In the genomic region with DNA sequence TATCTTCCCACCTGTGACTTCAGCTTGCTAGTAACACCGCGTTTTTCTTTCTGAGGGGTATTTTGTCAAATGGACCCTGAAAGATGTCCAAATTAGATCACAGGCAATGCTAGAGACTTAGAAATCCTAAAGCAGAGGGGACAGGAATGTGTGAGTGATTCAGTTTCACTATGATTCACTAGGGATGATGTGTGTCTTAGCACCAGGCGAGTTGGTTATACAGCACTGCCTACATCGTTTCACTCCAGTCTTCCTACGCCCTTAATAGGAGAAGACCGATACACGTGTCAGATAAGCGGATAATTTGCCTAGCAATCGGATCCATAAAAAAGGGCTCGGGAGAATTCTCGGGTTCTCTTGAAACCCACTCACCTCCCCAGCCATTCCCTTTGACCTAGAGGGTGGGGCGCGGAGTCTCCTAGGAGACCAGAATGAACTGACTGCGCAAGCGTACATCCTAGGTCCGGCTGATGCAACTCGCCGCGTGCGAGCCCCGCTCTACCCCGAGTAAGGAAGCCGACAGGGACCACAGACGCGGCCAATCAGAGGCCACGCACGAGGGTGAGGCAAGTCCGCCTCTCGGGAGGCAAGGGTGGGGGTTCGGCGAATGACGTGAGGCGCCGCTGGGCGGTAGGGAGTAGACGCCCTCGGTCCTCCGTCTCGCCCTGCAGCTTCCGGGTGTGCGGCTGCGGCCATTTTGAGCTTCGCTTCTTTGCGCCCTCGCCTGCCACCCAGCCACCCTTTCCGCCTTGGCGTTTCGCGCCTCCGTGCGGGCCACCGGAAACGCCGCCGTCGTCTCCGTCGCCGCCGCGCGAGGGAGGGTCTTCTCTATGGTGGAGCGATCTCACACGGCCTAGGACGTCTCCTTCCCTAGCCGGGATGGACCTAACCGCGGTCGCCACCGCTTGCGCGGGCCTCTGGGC, we compare ENCODE assay signal across 1 mouse cellular context.
TF ChIP-seq lines count a peak whose summit lies in the region.

Ppp1r15b (plus strand) TSS at position 506 of the 923 bp plus-strand sequence.

TF ChIP-seq in CH12.LX, 34 proteins besides CTCF, POLR2A, EP300 and RAD21 (continued from another document):
- TF ChIP-seq HCFC1 (IDR thresholded peaks at IDR 0.05; ENCODE audit: low read depth, low read length): peak; percentile 83
- 0 out of 2 replicates have a peak, but pooled peaks have one; percentile 40 for TF ChIP-seq ZMIZ1 (IDR thresholded peaks at IDR 0.05; ENCODE audit: low read depth, low read length)
- TF ChIP-seq CHD1 (IDR thresholded peaks at IDR 0.05; ENCODE audit: low read depth, low read length): no peak
- TF ChIP-seq MAZ (IDR thresholded peaks at IDR 0.05; ENCODE audit: low read depth, low read length): peak; percentile 95; the same call in 1 of the 2 replicates
- TF ChIP-seq MAFK (IDR thresholded peaks at IDR 0.05; ENCODE audit: insufficient replicate concordance, low read length): no peak
- TF ChIP-seq MXI1 (IDR thresholded peaks at IDR 0.05; ENCODE audit: low read depth, low read length): no peak
- TF ChIP-seq TCF12 (IDR thresholded peaks at IDR 0.05; ENCODE audit: low read depth, low read length): peak; percentile 89
- TF ChIP-seq NELFE (IDR thresholded peaks at IDR 0.05; ENCODE audit: low read depth, low read length): peak; percentile 70
- TF ChIP-seq USF2 (conservative IDR thresholded peaks at IDR 0.05; ENCODE audit: low read depth, low read length): no peak
- no peak for TF ChIP-seq GABPA (IDR thresholded peaks at IDR 0.05; ENCODE audit: insufficient replicate concordance, low read depth, low read length)
- no peak for TF ChIP-seq RCOR1 (conservative IDR thresholded peaks at IDR 0.05; ENCODE audit: low read depth, low read length)
- TF ChIP-seq JUN (IDR thresholded peaks at IDR 0.05; ENCODE audit: insufficient read depth, low read depth, low read length): peak; percentile 91
- peak; percentile 98 for TF ChIP-seq MAX (IDR thresholded peaks at IDR 0.05; ENCODE audit: low read length)
- peak; percentile 82 for TF ChIP-seq NRF1 (IDR thresholded peaks at IDR 0.05; ENCODE audit: low read depth, low read length)
- TF ChIP-seq SMC3 (IDR thresholded peaks at IDR 0.05; ENCODE audit: low read depth, low read length): no peak
- 0 out of 2 replicates have a peak, but pooled peaks have one; percentile 47 for TF ChIP-seq POLR2AphosphoS2 (IDR thresholded peaks at IDR 0.05; ENCODE audit: low read depth, low read length)
- peak; percentile 82 for TF ChIP-seq BHLHE40 (IDR thresholded peaks at IDR 0.05; ENCODE audit: low read depth, low read length)
- peak; percentile 83; the same call in 1 of the 2 replicates for TF ChIP-seq UBTF (IDR thresholded peaks at IDR 0.05; ENCODE audit: low read depth, low read length)
- no peak for TF ChIP-seq ZNF384 (IDR thresholded peaks at IDR 0.05; ENCODE audit: low read depth, low read length)
- peak; percentile 96 for TF ChIP-seq JUND (conservative IDR thresholded peaks at IDR 0.05; ENCODE audit: low read depth, low read length)
- TF ChIP-seq ETS1 (conservative IDR thresholded peaks at IDR 0.05; ENCODE audit: low read depth, low read length): peak; percentile 46
- peak; percentile 99 for TF ChIP-seq ELF1 (IDR thresholded peaks at IDR 0.05; ENCODE audit: low read depth, low read length)
- peak; percentile 100 for TF ChIP-seq MYC (IDR thresholded peaks at IDR 0.05; ENCODE audit: low read depth, low read length)
